Mouse (Mus musculus) heart, adult 18-20 months (tissue): ENCODE measurements around the gene Myoz2. TPM values are rescaled to one million over a fixed set of nuclear protein-coding genes. Genes with fewer than 3 reads are reported as not detected.
A peak's percentile ranks its signal among the peaks of the same experiment; 100 is the strongest.

Experiments used
- DNase-seq, 2 experiments: peaks; one replicate each; pipeline ENCODE4 v3.0.0; 2021 to 2022; ENCODE audit warnings: mixed read lengths in 1 of 2
- microRNA-seq, 2 experiments: library from miRNA; unstranded; fragments of <30 nt; microRNA quantifications; one replicate each; pipeline ENCODE4 v1.2.0; 2022
- total RNA-seq, 2 experiments: library from RNA; stranded (reverse); gene quantifications; 2 replicates each; pipeline ENCODE4 v1.2.3; 2021

Gene Myoz2
- total RNA-seq, 2 experiments from 2014 or later: 1,411 to 1,554 TPM

DNA sequence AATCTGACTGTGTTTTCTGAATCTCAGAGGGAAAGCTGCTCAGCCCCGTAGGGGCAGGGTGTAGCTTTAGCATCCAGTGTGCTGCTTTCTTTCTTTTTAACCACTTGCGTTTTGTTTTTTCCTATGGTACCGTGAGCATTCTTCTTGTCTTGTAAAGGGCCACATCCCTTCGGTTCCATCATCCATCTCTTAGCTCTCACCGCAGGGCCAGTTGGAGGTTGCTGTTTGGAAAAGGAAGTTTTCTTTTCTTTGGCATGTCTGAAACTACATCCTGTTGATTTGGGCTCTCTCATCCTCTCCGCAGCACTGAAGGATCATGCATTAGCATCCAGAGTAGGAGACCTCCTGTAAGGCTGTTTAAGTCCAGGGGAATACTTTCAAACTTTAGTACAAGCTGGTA, 25.4 kb downstream of the Myoz2 start:
- DNase-seq: peak in 1 of 2 experiments; percentile 25

- no peak for DNase-seq
Measured at GRCm38 (mm10) chr3:123007386-123007785, 27.4 kb downstream of the Myoz2 start.

DNA sequence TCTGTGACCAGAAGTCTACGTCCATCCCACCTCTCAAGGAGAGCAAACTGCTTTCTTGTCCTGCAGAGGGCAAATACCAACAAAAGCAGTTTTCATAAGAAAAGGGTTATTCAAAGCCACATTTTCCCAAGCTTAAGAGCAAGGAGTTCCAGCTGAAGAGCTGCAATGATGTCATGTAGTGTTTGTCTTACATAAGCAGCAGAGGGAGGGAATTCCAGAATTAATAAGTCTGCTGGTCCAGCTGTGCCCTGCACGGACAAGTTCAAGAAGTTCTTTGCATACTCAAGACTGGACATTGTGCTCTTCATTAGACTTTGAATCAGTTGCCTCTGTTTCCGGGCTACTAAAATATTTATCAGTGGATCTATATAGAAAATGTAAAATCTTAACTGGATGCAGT, 33.8 kb downstream of the Myoz2 start:
- no peak for DNase-seq

GRCm38 (mm10) chr3:122998511-122998910, 36.3 kb downstream of the Myoz2 start:
- no peak for DNase-seq

- no peak for DNase-seq
Measured at GRCm38 (mm10) chr3:122996968-122997367, 37.8 kb downstream of the Myoz2 start.

DNA sequence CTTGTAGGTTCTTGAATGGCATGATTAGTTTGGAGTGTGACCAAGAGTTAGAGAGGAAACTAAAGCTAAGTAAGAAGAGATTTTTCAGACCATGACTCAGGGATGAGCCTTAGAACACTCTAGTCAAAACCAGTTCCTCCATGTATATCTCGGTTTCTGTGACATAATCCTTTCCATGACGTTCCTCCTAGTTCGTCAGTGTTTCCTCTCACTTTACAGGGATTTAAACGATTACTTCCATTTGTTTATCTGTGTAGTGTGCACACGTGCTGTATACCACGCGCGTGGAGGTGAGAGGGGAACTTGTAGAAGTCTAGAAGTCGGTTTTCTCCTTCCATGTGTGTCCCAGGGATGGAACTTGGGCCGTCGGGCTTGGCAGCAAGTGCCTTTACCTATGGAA, 47.9 kb downstream of the Myoz2 start:
- no peak for DNase-seq

- DNase-seq: peak in 1 of 2 experiments; percentile 36
Measured at GRCm38 (mm10) chr3:122986386-122986785, 48.4 kb downstream of the Myoz2 start.

DNA sequence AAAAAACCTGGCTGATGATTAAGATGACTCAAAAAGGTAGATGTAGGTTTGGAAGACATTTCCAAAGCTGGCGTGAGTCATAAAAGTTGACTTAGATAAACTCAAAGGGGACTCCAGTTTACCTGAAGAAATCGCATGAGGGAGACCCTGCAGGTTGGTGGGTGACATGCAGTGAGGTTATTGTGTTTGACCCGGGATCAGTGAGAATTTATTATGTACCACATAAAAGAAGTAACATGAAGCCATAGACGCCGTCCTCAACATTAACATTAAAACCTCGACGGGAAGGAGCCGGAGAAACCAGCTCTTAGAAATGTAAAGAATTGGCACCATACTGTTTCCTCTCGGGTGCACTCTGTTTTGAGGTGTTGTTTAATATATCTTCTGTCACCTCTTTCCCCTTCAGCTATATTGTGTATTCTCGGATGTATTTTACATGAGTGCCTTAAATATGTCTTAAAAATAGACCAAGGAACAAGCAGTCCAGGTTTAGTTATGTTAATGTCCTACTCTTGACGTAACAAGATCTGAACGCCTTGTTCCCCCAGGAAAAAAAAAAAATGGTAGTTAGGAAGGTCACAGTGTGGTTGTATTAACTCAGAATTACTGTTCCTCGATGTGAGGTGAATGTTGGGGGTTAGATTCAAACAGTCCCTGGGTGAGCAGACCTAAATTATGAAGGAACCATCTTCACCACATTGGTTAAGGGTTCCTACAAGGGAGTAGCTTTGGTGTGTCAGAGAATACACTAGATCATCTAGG, 49.5 kb downstream of the Myoz2 start:
- peak in 1 of 2 experiments; percentile 28 for DNase-seq

DNA sequence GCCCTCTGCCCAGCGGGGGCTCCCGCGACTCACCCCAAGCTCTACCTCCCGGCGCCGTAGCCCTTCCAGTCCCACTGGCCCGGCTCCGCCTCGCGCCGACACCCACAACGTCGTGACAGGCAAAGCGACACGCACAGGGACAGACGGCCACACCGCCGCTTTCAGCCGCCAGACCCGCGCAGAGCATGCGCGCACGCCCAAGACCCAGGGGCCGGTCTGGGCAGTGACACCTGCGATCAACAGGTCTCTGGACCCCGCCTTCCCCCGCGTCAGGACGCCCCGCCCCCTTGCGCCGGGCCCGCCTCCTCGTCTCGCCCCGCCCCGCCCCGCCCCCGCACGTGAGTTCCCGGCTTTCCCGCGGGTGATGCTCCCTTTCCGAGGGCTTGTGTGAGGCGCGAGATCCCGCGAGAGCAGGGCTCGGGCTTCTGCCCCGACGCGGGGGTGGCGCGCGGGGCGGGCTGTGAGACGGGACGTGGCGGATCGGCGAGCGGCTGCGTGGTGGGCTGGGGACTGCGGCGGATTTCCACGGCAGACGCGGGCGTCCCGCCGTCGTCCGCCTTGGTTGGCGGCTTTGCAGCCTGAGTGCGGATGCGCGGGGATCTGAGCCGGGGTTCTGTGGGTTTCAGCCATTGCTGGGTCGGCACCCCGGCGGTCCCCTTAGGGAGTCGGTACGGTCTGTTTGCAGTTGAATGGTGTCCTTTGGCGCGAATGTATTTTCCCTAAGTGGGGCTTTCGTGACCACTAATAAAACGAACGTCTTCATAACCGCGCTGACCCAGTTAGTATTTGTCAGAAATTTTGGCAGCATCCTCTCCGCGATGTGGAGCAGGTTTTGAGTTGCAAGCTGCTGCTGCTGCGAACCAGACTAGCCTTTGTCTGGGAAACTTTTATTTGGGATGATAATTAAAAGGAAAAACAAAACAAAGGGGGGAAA, 50.3 kb downstream of the Myoz2 start, which contains the start of gene Usp53:
TSS of gene Usp53 (minus strand) at position 262 of the 934 bp plus-strand sequence.
- DNase-seq: peak; percentile 92 to 96

GRCm38 (mm10) chr3:122983849-122984248, 51.0 kb downstream of the Myoz2 start:
- no peak for DNase-seq

DNA sequence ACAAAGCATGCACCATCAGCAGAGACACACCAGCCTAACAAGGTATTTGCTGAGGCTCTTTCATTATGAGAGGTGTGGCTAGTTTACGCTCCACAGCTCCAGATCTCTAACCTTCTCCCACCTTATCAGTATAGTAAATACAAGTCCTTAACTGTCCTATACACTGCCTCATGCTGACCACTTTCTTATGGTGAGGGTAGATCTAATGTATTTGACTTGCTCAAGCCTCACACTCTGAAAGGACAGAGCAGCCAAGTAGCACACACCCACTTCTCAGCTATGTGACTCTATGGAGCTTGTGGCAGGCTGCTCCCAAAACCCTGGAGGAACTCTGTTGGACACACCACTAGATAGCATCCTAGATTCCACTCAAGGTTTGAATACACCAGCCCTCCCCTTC, 58.9 kb downstream of the Myoz2 start:
- no peak for DNase-seq

DNA sequence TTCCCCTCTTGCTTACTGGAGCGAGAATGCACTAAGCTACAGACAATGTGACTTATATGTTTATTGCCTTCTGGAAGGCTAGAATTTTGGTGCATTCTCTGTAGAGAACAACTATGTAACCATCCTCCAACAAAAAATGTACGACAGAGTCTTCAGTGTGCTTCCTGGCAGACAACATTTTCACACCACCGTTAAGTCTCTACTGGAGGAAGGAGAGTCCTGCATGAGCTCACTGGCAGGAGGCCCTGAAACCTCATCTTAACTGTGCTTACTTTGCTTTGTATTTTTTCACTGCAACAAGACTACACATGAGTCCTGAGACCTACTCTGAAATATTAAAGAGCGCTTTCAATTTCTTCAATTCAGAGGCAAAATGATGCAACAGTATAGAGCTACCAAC, 59.5 kb downstream of the Myoz2 start:
- no peak for DNase-seq

DNA sequence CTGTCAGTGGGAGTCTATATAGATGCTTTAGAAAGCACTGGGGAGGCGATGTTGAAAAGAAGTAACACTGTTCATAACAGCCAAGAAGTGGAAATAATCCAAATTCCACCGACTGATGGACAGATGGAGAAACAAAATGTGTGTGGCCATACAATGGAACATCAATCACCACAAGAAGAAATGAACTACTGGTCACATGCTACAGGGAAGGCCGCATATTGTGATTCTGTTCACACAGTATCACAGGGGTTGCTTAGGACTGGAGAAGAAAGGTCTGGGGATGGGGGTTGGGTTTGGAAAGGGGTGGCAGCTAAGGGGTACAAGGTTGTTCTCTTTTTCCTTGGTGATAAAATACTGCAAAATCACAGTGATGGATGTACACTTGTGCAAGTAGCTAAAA, 60.0 kb downstream of the Myoz2 start:
- DNase-seq: no peak

- DNase-seq: no peak
Measured at GRCm38 (mm10) chr3:122972126-122972822, 62.5 kb downstream of the Myoz2 start.

- DNase-seq: no peak
Measured at GRCm38 (mm10) chr3:122968391-122968790, 66.4 kb downstream of the Myoz2 start.

DNA sequence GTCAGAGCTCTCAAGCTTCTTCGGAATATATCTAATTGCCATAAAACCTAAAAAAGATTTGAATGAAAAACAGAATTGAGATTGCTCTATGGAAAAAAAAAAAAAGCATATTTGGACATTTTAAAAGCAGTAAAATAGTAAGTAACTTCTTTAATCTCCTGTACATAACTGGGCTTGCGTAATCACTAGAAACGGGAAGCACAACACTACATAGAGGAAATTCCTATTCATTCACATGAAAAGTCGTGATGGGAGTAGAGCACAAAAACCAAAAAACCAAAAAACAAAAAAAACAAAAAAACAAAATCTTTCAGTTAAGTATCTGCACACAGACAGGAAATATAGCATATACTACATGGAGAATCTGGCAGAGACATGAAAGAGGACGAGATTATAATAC, 70.5 kb downstream of the Myoz2 start:
- DNase-seq: no peak

Small RNA genes within 50 kb of the gene (microRNA-seq; reads per million reads assigned to microRNA genes)
- 0 reads per million in 2 experiments for gene Gm22066

Other genes starting within 250 kb of the Myoz2 start
- not detected for gene Fabp2, start 139.9 kb downstream of the Myoz2 start, total RNA-seq
- not detected for gene Gm10959, start 115.7 kb downstream of the Myoz2 start, total RNA-seq
- gene 1810037I17Rik, start 110.8 kb downstream of the Myoz2 start, total RNA-seq: 100 to 1,000 TPM in 1 of 2 experiments, 10 to 100 TPM in 1; 95.3 to 119 TPM
- 10 to 100 TPM in 1 of 2 experiments, 1 to 10 TPM in 1; 8.7 to 12.4 TPM for gene Usp53, start 50.5 kb downstream of the Myoz2 start, total RNA-seq
- gene Synpo2, start 201.1 kb upstream of the Myoz2 start, total RNA-seq: 10 to 100 TPM; 73.4 to 88.1 TPM
- gene Sec24d, start 232.4 kb upstream of the Myoz2 start, total RNA-seq: 10 to 100 TPM; 26.5 to 34.2 TPM